Mouse (Mus musculus) lung, postnatal 0 days (tissue): Measurements from ENCODE around the gene Tssk2.

Experiments used
- CTCF ChIP-seq: IDR thresholded peaks from 2 replicates; pipeline ENCODE4 v1.5.1; 2016; ENCODE audit warnings: antibody characterized with exemption, mild to moderate bottlenecking
- EP300 ChIP-seq: IDR thresholded peaks from 2 replicates; pipeline ENCODE4 v1.6.1; 2016; ENCODE audit warnings: antibody characterized with exemption, mild to moderate bottlenecking, control low read depth

GRCm38 (mm10) chr16:17921325-17922162 is 23.1 kb downstream of the Tssk2 start:
- peak; percentile 71 for TF ChIP-seq CTCF
- TF ChIP-seq EP300, result no peak
